Mouse (Mus musculus) hindbrain, embryonic 15.5 days (tissue): ENCODE results near the gene Ddah1. TPM values are rescaled to one million over a fixed set of nuclear protein-coding genes. Genes with fewer than 3 reads are reported as not detected.

Experiments
- ATAC-seq: fragments of 200-750 bp; cut with Nextera tagmentation; 2 replicates; pipeline ENCODE4 v1.8.0; 2017; ENCODE audit warnings: low read depth, moderate number of reproducible peaks, moderate TSS enrichment; ENCODE audit not compliant: low FRiP score
- H3K27ac ChIP-seq: fragments of 300-500 bp; sonication (generic); replicated peaks from 2 replicates; pipeline ENCODE4 v1.5.1; 2015; ENCODE audit warnings: mild to moderate bottlenecking, inconsistent platforms
- H3K27me3 ChIP-seq: fragments of 300-500 bp; sonication (generic); 2 replicates; pipeline ENCODE4 v1.6.1; 2015; ENCODE audit warnings: control low read depth, inconsistent platforms
- H3K36me3 ChIP-seq: fragments of 300-500 bp; sonication (generic); 2 replicates; pipeline ENCODE4 v1.6.1; 2015; ENCODE audit warnings: control low read depth, inconsistent platforms
- H3K4me1 ChIP-seq: fragments of 300-500 bp; sonication (generic); replicated peaks from 2 replicates; pipeline ENCODE4 v1.6.1; 2015; ENCODE audit warnings: control low read depth, inconsistent platforms
- H3K4me2 ChIP-seq: fragments of 300-500 bp; sonication (generic); 2 replicates; pipeline ENCODE4 v1.6.1; 2015; ENCODE audit warnings: moderate library complexity, mild to moderate bottlenecking, inconsistent platforms
- H3K4me3 ChIP-seq: fragments of 300-500 bp; sonication (generic); 2 replicates; pipeline ENCODE4 v1.5.1; 2015; ENCODE audit warnings: mild to moderate bottlenecking, inconsistent platforms
- H3K9ac ChIP-seq: fragments of 300-500 bp; sonication (generic); 2 replicates; pipeline ENCODE4 v1.6.1; 2015; ENCODE audit warnings: inconsistent platforms
- H3K9me3 ChIP-seq: fragments of 300-500 bp; sonication (generic); 2 replicates; pipeline ENCODE4 v1.6.1; 2016; ENCODE audit warnings: control low read depth, inconsistent platforms
- WGBS: fragments of 180-500 bp; shearing (Covaris S2); methylation state at CpG from one replicate; pipeline ENCODE4 v1.1.7; 2015; 5-methylcytosine and 5-hydroxymethylcytosine counted together
- polyA plus RNA-seq: library from polyadenylated mRNA; unstranded; fragments of >200 nt; fragmentation: Nextera tagmentation; extraction: Ambion mirVana; gene quantifications from 2 replicates; pipeline ENCODE4 v1.2.1, GENCODE M21; 2015

The Ddah1 gene
- polyA plus RNA-seq, 1 experiment from 2014 or later, result 122 TPM

DNA sequence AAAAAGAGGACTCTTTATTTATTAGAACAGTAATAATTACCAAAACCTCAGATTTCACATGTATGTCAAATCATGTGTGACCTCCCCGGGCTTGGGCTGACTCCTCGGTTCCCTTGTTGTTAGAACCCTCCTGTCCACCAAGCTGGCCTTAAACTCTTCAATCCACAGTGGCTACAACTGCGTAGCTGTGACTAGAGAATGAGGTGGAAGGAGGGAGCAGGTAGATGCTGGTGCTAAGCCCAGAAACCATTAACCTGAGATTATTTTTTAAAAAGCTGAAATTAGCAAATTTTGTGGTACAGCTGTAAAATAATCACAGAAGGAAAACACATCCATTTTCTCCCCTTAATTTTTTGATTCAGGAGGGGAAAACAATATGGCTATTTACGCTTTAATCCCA, 10.0 kb downstream of the Ddah1 start:
- Histone ChIP-seq H3K27me3 (no peaks in the 10 kb centered on the region), H3K9me3 (no peaks in the 10 kb centered on the region), H3K4me2 (no peak overlapping the region), H3K27ac (no peak overlapping the region), H3K4me1 (0 out of 2 replicates have a peak, but pooled peaks cover 12% of the 10 kb centered on the region), H3K4me3 (no peak overlapping the region), H3K9ac (no peak overlapping the region), H3K36me3 (no peaks in the 10 kb centered on the region)
- no peak for ATAC-seq
- WGBS, result 90% methylated on average over 4 of the region's 4 CpGs

DNA sequence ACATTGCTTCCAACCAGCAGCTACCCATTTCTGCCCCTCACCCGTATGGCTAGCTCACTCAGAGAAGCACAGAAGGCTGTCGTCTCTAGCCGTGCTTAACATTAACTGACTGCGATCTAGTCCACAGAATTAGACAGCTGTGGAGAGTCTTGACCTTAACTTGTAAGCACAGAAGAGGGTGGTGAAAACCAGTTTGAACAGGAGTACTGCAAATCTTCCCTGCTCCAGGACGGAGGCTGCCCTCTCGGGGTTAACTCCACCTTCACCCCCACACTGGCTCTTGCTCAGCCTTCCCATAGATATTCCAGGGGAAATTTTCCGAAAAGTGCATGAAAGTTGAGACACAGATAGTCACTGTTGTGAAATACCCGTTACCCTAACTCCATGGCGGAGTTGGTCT, 14.9 kb downstream of the Ddah1 start:
- Histone ChIP-seq H3K36me3 (no peaks in the 10 kb centered on the region), H3K9ac (no peak overlapping the region), H3K4me3 (no peak overlapping the region), H3K9me3 (no peaks in the 10 kb centered on the region), H3K4me2 (no peak overlapping the region), H3K4me1 (peaks cover 13% of the 10 kb centered on the region; the same call in 1 of the 2 replicates), H3K27ac (no peak overlapping the region), H3K27me3 (no peaks in the 10 kb centered on the region)
- WGBS, result 94% methylated on average over 9 of the region's 9 CpGs
- ATAC-seq, result no peak

DNA sequence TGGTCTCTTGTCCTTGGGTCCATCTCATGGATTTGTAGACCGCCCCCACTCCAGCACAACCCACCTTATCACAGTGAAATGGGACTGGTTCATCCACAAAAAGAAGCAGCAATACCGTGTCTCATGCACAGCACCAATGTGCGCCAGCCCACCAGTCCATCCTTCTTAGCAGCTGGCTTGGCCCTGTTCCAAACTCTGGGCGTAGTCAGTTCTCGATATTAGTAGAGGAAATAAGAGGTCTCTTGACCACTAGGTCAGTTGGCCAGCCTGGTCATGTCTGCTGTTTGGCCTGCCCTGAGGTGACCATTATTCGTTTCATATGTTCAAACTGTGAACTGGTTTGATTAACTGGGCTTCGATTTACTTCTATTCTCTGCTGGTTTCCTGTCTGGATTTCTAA, 15.9 kb downstream of the Ddah1 start:
- H3K27ac ChIP-seq, result no peak overlapping the region
- no peak for ATAC-seq
- no peak overlapping the region for H3K9ac ChIP-seq
- 89% methylated on average over 7 of the region's 7 CpGs for WGBS
- H3K9me3 ChIP-seq, result no peaks in the 10 kb centered on the region
- no peaks in the 10 kb centered on the region for H3K36me3 ChIP-seq
- peaks cover 16% of the 10 kb centered on the region; the same call in 1 of the 2 replicates for H3K4me1 ChIP-seq
- no peaks in the 10 kb centered on the region for H3K27me3 ChIP-seq
- H3K4me2 ChIP-seq, result no peak overlapping the region
- H3K4me3 ChIP-seq, result no peak overlapping the region

DNA sequence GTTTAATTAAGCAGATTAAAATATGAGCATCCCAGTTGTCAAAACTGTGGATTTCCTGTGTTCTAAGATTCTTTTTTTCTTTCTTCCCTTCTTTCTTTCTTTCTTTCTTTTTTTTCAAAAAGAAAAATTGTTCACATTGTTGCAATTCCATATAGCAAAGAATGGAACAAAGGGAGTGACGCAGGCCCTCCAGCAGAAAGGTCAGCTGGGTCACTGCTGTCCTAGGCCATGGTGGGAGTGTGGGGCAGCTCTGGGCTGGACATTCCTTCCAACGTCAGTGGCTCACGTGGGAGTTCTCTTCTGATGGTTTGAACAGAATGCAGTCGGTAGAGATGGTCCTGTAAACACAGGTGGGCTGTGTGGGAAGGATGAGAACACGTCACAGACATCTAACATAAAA, 16.8 kb downstream of the Ddah1 start:
- Histone ChIP-seq H3K4me2 (no peak overlapping the region), H3K36me3 (no peaks in the 10 kb centered on the region), H3K9ac (no peak overlapping the region), H3K4me3 (no peak overlapping the region), H3K27ac (no peak overlapping the region), H3K4me1 (peaks cover 20% of the 10 kb centered on the region; the same call in 1 of the 2 replicates), H3K27me3 (no peaks in the 10 kb centered on the region), H3K9me3 (no peaks in the 10 kb centered on the region)
- no peak for ATAC-seq
- 28% methylated on average over 5 of the region's 5 CpGs for WGBS

DNA sequence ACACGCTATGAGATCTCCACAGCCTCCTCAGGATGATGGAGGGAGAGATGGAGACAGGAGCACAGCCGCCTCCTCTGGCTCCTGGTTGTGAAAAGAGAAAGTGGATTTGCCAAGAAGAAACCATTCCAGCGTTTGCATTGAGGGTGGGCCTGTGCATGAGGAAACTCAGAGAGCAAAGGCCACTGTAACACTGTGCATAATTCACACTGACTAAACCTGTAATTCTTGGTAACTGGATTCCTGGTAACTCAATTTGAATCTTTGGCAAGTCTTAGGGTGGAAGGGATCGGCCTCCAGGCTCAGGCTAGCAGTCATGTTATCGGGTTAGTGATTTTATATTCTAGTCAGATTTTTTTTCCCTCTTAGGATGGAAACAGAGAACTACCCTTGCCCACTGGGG, 17.4 kb downstream of the Ddah1 start:
- H3K9ac ChIP-seq, result no peak overlapping the region
- no peaks in the 10 kb centered on the region for H3K36me3 ChIP-seq
- H3K4me2 ChIP-seq, result no peak overlapping the region
- ATAC-seq, result no peak
- no peaks in the 10 kb centered on the region for H3K27me3 ChIP-seq
- H3K9me3 ChIP-seq, result no peaks in the 10 kb centered on the region
- WGBS, result 83% methylated on average over 5 of the region's 5 CpGs
- no peak overlapping the region for H3K4me3 ChIP-seq
- H3K4me1 ChIP-seq, result peaks cover 14% of the 10 kb centered on the region; the same call in 1 of the 2 replicates
- no peak overlapping the region for H3K27ac ChIP-seq

DNA sequence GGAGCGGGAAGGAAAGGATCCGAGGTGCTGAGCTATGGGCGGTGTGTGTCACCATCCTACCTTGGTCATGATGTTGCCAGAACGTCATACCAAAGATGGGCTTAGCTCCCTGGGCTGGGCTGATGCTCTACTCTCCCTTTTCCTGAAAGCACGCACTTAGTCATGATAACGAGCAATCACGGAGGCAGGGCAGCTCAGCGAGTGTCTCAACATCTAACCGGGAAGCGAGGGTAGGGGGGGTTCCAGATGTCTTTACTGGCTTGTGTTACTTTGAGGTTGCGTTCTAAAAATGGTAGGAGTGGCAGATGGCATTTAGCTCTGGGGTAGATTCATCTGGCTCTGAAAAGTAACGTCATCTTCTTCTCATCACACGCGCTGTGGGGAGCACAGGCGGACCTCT, 18.5 kb downstream of the Ddah1 start:
- Histone ChIP-seq H3K36me3 (no peaks in the 10 kb centered on the region), H3K9ac (no peak overlapping the region), H3K4me1 (peaks cover 14% of the 10 kb centered on the region; the same call in 1 of the 2 replicates), H3K27ac (no peak overlapping the region), H3K4me2 (no peak overlapping the region), H3K4me3 (no peak overlapping the region), H3K9me3 (no peaks in the 10 kb centered on the region), H3K27me3 (no peaks in the 10 kb centered on the region)
- no peak for ATAC-seq
- 86% methylated on average over 15 of the region's 15 CpGs for WGBS

DNA sequence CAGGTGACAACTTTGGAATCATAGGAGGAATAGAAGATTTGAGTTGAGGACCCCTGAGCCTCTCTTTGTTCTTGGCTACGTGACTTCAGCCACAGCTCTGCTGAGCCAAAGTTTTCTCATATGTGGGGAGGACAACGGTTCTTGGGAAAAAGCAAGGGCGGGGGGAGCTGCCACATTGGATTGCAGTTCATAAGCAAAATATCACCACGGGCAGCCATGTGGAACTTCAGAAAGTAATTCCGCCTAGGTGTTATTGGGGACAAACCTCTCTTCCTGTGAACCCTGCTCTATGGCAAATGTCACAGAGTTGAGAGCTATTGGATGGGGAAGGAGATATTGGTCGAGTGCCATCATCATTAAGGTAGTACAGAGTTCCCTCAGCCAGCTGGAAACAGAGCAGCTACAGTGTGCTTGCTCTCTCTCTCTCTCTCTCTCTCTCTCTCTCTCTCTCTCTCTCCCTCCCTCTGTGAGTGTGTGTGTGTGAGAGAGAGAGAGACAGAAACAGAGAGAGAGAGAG, 20.0 kb downstream of the Ddah1 start:
- no peaks in the 10 kb centered on the region for H3K36me3 ChIP-seq
- no peak overlapping the region for H3K9ac ChIP-seq
- H3K4me2 ChIP-seq, result no peak overlapping the region
- no peak for ATAC-seq
- H3K9me3 ChIP-seq, result no peaks in the 10 kb centered on the region
- WGBS, result 82% methylated on average over 6 of the region's 6 CpGs
- no peaks in the 10 kb centered on the region for H3K27me3 ChIP-seq
- H3K4me3 ChIP-seq, result no peak overlapping the region
- no peak overlapping the region for H3K27ac ChIP-seq
- peaks cover 14% of the 10 kb centered on the region; the same call in 1 of the 2 replicates for H3K4me1 ChIP-seq

DNA sequence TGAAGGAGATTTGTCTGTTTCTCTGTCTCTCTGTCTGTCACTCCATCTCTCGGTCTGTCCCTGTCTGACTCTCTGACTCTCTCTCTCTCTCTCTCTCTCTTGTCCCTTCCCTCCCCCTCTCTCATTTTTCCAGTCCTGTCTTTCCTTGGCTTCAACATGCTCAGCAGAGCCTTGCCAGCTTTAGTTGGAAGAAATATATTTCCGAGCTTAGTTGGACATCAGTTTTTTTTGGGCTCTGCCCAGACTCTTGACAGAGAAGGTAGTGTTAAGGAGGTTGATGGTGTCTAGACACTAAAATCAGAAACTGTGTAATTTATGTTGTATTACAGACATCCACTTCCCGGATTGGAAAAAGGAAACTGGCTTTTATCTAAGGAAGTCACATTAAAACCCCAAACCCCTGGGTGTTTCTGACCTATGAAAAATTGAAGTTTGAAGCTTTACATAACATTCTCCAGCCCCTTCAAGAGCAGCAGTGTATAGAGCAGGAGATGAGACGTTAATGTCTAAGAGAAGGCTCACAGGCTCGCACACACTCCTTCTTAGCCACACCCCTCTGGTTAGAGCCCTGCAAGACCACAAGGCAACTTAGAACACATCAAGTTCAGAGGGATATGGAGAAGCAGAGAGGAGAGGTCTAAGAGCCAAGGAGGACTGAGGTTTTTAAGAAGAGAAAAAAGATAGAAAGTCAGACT, 21.0 kb downstream of the Ddah1 start:
- H3K36me3 ChIP-seq, result no peaks in the 10 kb centered on the region
- H3K9me3 ChIP-seq, result no peaks in the 10 kb centered on the region
- 54% methylated on average over 5 of the region's 5 CpGs for WGBS
- no peak overlapping the region for H3K4me3 ChIP-seq
- no peak for ATAC-seq
- no peak overlapping the region for H3K9ac ChIP-seq
- H3K27ac ChIP-seq, result no peak overlapping the region
- no peak overlapping the region for H3K4me2 ChIP-seq
- H3K27me3 ChIP-seq, result no peaks in the 10 kb centered on the region
- peaks cover 14% of the 10 kb centered on the region; the same call in 1 of the 2 replicates for H3K4me1 ChIP-seq

DNA sequence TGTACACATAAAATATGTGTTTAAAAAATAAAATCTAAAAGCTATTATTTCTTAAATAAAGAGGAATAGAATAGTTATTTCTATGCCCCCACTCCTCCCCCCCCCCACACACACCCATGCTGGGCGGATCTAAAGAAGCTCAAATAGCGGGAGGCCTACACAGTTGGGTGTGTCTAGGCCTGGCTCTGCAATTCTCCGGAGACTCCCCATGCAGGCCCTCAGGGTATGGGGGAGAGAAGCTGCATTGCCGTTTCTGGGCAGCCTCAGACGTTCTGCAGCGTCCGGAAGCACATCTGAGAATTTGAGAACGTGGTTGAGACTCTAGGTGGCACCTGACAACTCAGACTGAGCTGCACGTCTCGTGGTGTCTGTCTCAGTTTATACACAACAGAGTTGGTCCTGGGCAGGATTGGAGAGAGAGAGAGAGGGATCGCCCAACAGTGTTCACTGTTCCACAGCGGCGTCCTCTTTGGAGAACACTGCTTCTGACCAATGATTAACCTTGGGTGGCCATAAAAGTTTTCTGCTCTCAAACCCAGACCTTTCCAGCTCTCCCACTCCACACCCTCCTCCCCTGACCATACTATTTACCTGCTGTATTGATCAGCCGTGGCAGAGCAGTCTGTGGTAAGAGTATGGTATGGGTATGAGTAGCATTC, 22.4 kb downstream of the Ddah1 start:
- Histone ChIP-seq H3K36me3 (no peaks in the 10 kb centered on the region), H3K4me2 (no peak overlapping the region), H3K9ac (no peak overlapping the region), H3K4me3 (no peak overlapping the region), H3K4me1 (peaks cover 10% of the 10 kb centered on the region; the same call in 1 of the 2 replicates), H3K9me3 (no peaks in the 10 kb centered on the region), H3K27me3 (no peaks in the 10 kb centered on the region), H3K27ac (no peak overlapping the region)
- 64% methylated on average over 14 of the region's 14 CpGs for WGBS
- ATAC-seq, result no peak

DNA sequence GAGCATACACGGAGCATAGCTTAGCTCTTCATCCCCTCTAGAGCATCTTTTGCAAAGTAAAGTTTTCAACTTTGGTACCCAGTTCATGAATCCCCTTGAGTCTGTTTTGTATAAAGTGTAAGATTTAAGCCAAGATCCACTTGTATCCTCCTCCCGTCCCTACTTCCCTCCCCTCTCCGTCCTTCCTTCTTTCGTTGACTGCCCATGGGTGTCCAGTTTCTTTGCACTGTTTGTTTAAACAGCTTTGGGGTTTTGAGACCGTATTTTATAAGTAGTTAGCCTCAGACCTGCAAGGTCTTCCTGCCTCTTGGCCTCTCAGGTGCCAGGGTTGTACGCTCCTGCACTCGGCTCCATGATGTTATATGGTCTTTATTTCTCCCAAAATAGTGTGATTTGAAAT, 26.8 kb downstream of the Ddah1 start:
- H3K27ac ChIP-seq, result no peak overlapping the region
- H3K9me3 ChIP-seq, result no peaks in the 10 kb centered on the region
- WGBS, result 82% methylated on average over 7 of the region's 7 CpGs
- H3K9ac ChIP-seq, result no peak overlapping the region
- H3K27me3 ChIP-seq, result no peaks in the 10 kb centered on the region
- no peaks in the 10 kb centered on the region for H3K36me3 ChIP-seq
- H3K4me2 ChIP-seq, result no peak overlapping the region
- no peaks in the 10 kb centered on the region; the same call in 1 of the 2 replicates for H3K4me1 ChIP-seq
- no peak for ATAC-seq
- no peak overlapping the region for H3K4me3 ChIP-seq

DNA sequence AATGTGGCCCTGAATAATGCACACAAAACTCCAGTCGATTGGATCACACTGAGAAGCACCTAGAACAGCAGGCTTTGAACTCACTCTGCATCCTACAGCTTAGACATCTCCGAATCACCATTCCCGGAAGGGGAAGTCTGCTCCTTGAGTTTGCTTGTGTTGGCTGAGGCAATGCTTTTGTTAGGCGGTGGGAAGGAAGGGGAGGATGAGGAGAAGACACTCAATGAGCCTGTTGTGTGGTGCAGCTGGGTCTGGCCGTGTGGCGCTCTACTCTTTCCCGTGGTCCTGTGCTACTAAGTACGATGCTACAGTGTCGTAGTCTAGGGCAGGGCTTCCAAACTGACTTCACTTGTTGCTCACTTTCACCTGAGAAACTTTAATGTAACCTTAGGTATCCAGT, 28.8 kb downstream of the Ddah1 start:
- Histone ChIP-seq H3K27me3 (no peaks in the 10 kb centered on the region), H3K4me1 (peaks cover 3% of the 10 kb centered on the region; the same call in 1 of the 2 replicates), H3K4me2 (no peak overlapping the region), H3K36me3 (no peaks in the 10 kb centered on the region), H3K4me3 (no peak overlapping the region), H3K9ac (no peak overlapping the region), H3K27ac (no peak overlapping the region), H3K9me3 (no peaks in the 10 kb centered on the region)
- ATAC-seq, result no peak
- WGBS, result 81% methylated on average over 9 of the region's 9 CpGs

DNA sequence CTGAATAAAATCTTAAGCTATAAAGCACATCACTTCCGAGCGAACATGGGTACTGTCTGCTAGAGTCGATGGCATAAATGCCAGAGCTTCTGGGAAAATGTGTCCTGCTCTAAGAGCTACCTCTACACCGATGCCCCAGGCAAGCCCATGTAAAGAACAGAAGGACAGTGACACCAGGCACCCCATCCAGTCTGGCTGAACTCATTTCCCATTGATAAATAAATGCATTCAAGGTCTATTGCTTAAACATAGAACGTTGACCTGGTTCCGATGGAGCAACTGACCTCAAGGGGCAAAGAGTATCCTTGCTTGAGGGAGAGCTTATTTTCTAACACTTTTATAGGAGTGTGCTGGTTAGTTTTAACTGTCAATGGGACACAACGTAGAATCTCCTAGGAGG, 30.6 kb downstream of the Ddah1 start:
- Histone ChIP-seq H3K4me2 (no peak overlapping the region), H3K36me3 (no peaks in the 10 kb centered on the region), H3K27me3 (no peaks in the 10 kb centered on the region), H3K27ac (no peak overlapping the region), H3K9ac (no peak overlapping the region), H3K4me1 (0 out of 2 replicates have a peak, but pooled peaks cover 3% of the 10 kb centered on the region), H3K4me3 (no peak overlapping the region), H3K9me3 (no peaks in the 10 kb centered on the region)
- ATAC-seq, result no peak
- WGBS, result 95% methylated on average over 7 of the region's 7 CpGs
